Mouse (Mus musculus) embryonic facial prominence, embryonic 11.5 days (tissue): ENCODE measurements around the gene Gm20388. TPM values are rescaled to one million over a fixed set of nuclear protein-coding genes. Genes with fewer than 3 reads are reported as not detected.

Experiments used
- ATAC-seq: fragments of 200-750 bp; cut with Nextera tagmentation; replicated peaks from 2 replicates; pipeline ENCODE4 v1.8.0; 2017; ENCODE audit warnings: low read depth; ENCODE audit not compliant: insufficient number of reproducible peaks, low FRiP score, low TSS enrichment
- DNase-seq: peaks from one replicate; pipeline ENCODE4 v3.0.0-alpha.2; 2015; ENCODE audit warnings: low spot score
- H3K27ac ChIP-seq: fragments of 300-500 bp; sonication (generic); replicated peaks from 2 replicates; pipeline ENCODE4 v1.5.1; 2014; ENCODE audit warnings: mild to moderate bottlenecking, low read depth, low read length, control low read depth
- H3K27me3 ChIP-seq: fragments of 300-500 bp; sonication (generic); 2 replicates; pipeline ENCODE4 v1.6.1; 2014; ENCODE audit warnings: mild to moderate bottlenecking, low read length, moderate library complexity, mixed read lengths; ENCODE audit not compliant: control insufficient read depth, insufficient read depth
- H3K36me3 ChIP-seq: fragments of 300-500 bp; sonication (generic); replicated peaks from 2 replicates; pipeline ENCODE4 v1.6.1; 2014; ENCODE audit warnings: low read depth, mild to moderate bottlenecking, low read length, moderate library complexity, mixed read lengths; ENCODE audit not compliant: control insufficient read depth, insufficient read depth
- H3K4me1 ChIP-seq: fragments of 300-500 bp; sonication (generic); 2 replicates; pipeline ENCODE4 v1.6.1; 2014; ENCODE audit warnings: low read length, mixed read lengths; ENCODE audit not compliant: control insufficient read depth, insufficient read depth
- H3K4me2 ChIP-seq: fragments of 300-500 bp; sonication (generic); 2 replicates; pipeline ENCODE4 v1.6.1; 2014; ENCODE audit warnings: low read depth, mild to moderate bottlenecking, control low read depth, low read length, moderate library complexity
- H3K4me3 ChIP-seq: fragments of 300-500 bp; sonication (generic); 2 replicates; pipeline ENCODE4 v1.5.1; 2014; ENCODE audit warnings: low read depth, low read length, control low read depth
- H3K9ac ChIP-seq: fragments of 300-500 bp; sonication (generic); replicated peaks from 2 replicates; pipeline ENCODE4 v1.6.1; 2014; ENCODE audit warnings: mild to moderate bottlenecking, control low read depth, low read length
- H3K9me3 ChIP-seq: fragments of 300-500 bp; sonication (generic); replicated peaks from 2 replicates; pipeline ENCODE4 v1.6.1; 2016; ENCODE audit warnings: mild to moderate bottlenecking, low read length, inconsistent platforms, mixed read lengths; ENCODE audit not compliant: control insufficient read depth
- WGBS: fragments of 180-500 bp; shearing (Covaris S2); extraction: QIAGEN DNeasy Blood & Tissue Kit; methylation state at CpG from one replicate; pipeline ENCODE4 v1.1.7; 2014; 5-methylcytosine and 5-hydroxymethylcytosine counted together
- polyA plus RNA-seq: library from polyadenylated mRNA; unstranded; fragments of >200 nt; fragmentation: Nextera tagmentation; extraction: Ambion mirVana; gene quantifications from 2 replicates; pipeline ENCODE4 v1.2.1, GENCODE M21; 2014

Gm20388 gene
- polyA plus RNA-seq, 1 experiment from 2014 or later, result 3.1 TPM

DNA sequence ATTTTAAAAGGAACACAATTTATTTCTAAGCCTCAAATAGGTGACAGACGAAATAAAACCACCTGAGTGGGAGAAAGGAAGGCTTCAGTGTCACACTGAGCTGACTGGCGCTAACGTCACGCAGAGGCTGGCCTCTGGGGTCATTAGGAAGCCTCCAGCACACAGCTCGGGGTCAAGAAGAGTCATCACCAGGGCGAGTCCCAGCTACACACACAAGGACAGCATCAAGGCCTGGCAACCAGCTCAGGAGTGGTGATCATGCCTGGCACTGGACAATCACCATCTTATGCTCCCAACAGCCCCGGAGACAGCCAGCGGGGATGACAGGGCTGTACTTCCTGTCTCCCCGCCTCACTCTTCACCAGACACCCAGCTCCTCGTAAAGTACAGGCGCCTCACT, 1647.1 kb downstream of the Gm20388 start:
- no peak overlapping the region for H3K27ac ChIP-seq
- no peaks in the 10 kb centered on the region for H3K27me3 ChIP-seq
- WGBS, result 87% methylated on average over 11 of the region's 11 CpGs
- peaks cover 3% of the 10 kb centered on the region; the same call in 1 of the 2 replicates for H3K36me3 ChIP-seq
- no peaks in the 10 kb centered on the region for H3K9me3 ChIP-seq
- DNase-seq (no peak), ATAC-seq (no peak)
- no peaks in the 10 kb centered on the region for H3K4me1 ChIP-seq
- H3K4me3 ChIP-seq, result no peak overlapping the region
- no peak overlapping the region for H3K9ac ChIP-seq
- no peak overlapping the region for H3K4me2 ChIP-seq

GRCm38 (mm10) chr8:121558538-121558937, 1647.9 kb downstream of the Gm20388 start:
- no peak overlapping the region for H3K4me2 ChIP-seq
- H3K9ac ChIP-seq, result no peak overlapping the region
- WGBS, result 88% methylated on average over 16 of the region's 16 CpGs
- no peaks in the 10 kb centered on the region for H3K27me3 ChIP-seq
- no peaks in the 10 kb centered on the region for H3K9me3 ChIP-seq
- ATAC-seq, result no peak
- no peak for DNase-seq
- H3K36me3 ChIP-seq, result peaks cover 3% of the 10 kb centered on the region; the same call in 1 of the 2 replicates
- H3K4me1 ChIP-seq, result no peaks in the 10 kb centered on the region
- H3K4me3 ChIP-seq, result no peak overlapping the region
- H3K27ac ChIP-seq, result no peak overlapping the region

DNA sequence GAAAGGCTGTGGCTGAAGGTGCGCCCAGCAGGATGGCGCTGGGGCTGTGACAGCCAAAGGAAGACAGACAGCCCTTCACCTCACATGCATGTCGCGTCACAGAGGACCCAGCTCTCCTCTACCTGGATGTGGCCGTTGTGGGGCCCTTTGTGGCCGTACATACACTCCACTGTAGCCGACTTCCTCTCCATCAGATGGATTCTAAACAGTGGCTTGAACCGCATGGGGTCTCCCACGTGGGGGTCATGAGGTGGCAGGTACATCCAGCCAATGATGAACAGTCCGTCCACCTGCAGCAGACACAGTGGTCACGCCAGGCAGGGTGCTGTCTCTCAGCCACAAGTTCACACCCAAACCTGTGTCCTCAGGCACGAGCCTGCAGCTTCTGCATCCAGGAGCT, 1649.2 kb downstream of the Gm20388 start:
- H3K27ac ChIP-seq, result no peak overlapping the region
- H3K4me3 ChIP-seq, result no peak overlapping the region
- H3K36me3 ChIP-seq, result no peaks in the 10 kb centered on the region
- H3K9me3 ChIP-seq, result no peaks in the 10 kb centered on the region
- H3K9ac ChIP-seq, result no peak overlapping the region
- H3K4me1 ChIP-seq, result no peaks in the 10 kb centered on the region
- H3K4me2 ChIP-seq, result no peak overlapping the region
- ATAC-seq, result no peak
- DNase-seq, result no peak
- 85% methylated on average over 12 of the region's 12 CpGs for WGBS
- no peaks in the 10 kb centered on the region for H3K27me3 ChIP-seq

DNA sequence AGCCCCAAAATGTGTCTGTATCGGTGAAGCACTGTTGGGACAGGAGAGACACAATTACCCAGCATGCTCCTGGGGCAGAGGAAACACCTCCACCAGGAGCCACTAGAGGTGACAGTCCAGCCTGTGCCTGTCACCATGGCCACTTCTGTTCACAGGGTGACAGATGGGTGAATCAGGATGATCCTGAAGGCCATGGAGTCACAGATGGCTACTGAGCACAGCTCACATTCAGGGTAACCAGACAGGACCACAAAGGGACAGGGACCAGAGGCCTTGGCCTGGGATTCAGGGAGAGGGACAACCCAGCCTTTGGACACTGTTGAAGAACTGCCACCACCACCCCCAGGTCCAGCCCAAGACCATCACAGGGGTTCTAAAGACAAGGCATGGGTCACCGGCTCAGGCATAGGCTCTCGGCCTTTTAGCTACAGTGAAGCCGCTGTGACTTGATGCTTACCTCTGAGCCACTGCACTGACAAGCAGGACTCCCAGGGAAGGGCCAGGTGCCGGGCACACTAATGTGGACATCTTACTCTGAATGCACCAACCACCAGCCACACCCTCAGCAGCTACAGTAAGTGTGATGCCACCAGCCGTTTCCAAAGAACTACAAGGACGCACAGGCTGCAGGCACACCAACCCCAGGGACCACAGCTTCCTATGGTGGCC, 1649.9 kb downstream of the Gm20388 start:
- ATAC-seq (no peak), DNase-seq (no peak)
- H3K27ac ChIP-seq, result no peak overlapping the region
- no peaks in the 10 kb centered on the region for H3K36me3 ChIP-seq
- no peaks in the 10 kb centered on the region for H3K4me1 ChIP-seq
- no peak overlapping the region for H3K4me3 ChIP-seq
- no peak overlapping the region for H3K4me2 ChIP-seq
- no peaks in the 10 kb centered on the region for H3K9me3 ChIP-seq
- 92% methylated on average over 7 of the region's 7 CpGs for WGBS
- H3K27me3 ChIP-seq, result no peaks in the 10 kb centered on the region
- no peak overlapping the region for H3K9ac ChIP-seq

GRCm38 (mm10) chr8:121561636-121562345, 1651.2 kb downstream of the Gm20388 start:
- WGBS, result 90% methylated on average over 16 of the region's 16 CpGs

GRCm38 (mm10) chr8:121562941-121563351, 1652.3 kb downstream of the Gm20388 start:
- Histone ChIP-seq H3K9me3 (no peaks in the 10 kb centered on the region), H3K27ac (no peak overlapping the region), H3K36me3 (no peaks in the 10 kb centered on the region), H3K4me2 (no peak overlapping the region), H3K4me1 (no peaks in the 10 kb centered on the region), H3K27me3 (no peaks in the 10 kb centered on the region), H3K9ac (no peak overlapping the region), H3K4me3 (no peak overlapping the region)
- 84% methylated on average over 9 of the region's 9 CpGs for WGBS
- no peak for ATAC-seq
- no peak for DNase-seq

More at GRCm38 (mm10) chr8:121561636-121562345, 1651.2 kb downstream of the Gm20388 start:
- Histone ChIP-seq H3K9me3 (no peaks in the 10 kb centered on the region), H3K9ac (no peak overlapping the region), H3K36me3 (no peaks in the 10 kb centered on the region), H3K4me1 (no peaks in the 10 kb centered on the region), H3K4me3 (no peak overlapping the region), H3K27ac (no peak overlapping the region), H3K4me2 (no peak overlapping the region), H3K27me3 (no peaks in the 10 kb centered on the region)
- DNase-seq (no peak), ATAC-seq (no peak)

DNA sequence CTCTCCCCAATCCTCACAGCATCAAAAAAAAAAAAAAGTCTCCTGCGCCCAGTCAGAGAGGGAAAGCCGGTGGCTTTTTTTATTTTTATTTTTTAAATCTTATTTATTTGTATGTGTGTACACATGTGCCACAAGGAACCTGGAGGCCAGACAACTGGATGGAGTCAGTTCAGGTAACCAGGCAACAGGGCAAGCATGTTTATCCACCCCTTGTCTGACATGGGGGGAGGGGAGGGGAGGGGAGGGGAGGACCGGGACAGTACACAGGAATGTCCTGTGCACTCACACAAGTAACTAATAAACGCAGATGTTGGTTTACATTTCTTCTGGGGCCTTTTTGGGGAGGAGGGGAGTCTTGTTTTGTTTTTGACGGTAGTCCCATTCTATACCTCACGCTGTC, 1653.1 kb downstream of the Gm20388 start:
- DNase-seq (no peak), ATAC-seq (no peak)
- Histone ChIP-seq H3K27ac (no peak overlapping the region), H3K27me3 (no peaks in the 10 kb centered on the region), H3K9me3 (no peaks in the 10 kb centered on the region), H3K4me3 (no peak overlapping the region), H3K9ac (no peak overlapping the region), H3K36me3 (no peaks in the 10 kb centered on the region), H3K4me2 (no peak overlapping the region), H3K4me1 (no peaks in the 10 kb centered on the region)
- WGBS, result 80% methylated on average over 6 of the region's 6 CpGs

GRCm38 (mm10) chr8:121568321-121568720, 1657.7 kb downstream of the Gm20388 start:
- Histone ChIP-seq H3K4me1 (no peaks in the 10 kb centered on the region), H3K27me3 (no peaks in the 10 kb centered on the region), H3K27ac (no peak overlapping the region), H3K36me3 (no peaks in the 10 kb centered on the region), H3K4me3 (no peak overlapping the region), H3K4me2 (no peak overlapping the region), H3K9me3 (no peaks in the 10 kb centered on the region), H3K9ac (no peak overlapping the region)
- 68% methylated on average over 6 of the region's 6 CpGs for WGBS
- ATAC-seq (0 out of 2 replicates have a peak, but pooled peaks have one; percentile 19), DNase-seq (no peak)
